Mouse (Mus musculus) adrenal gland, postnatal 10 days (tissue): ENCODE results near the gene Tas2r108. TPM values are rescaled to one million over a fixed set of nuclear protein-coding genes. Genes with fewer than 3 reads are reported as not detected.
A peak's percentile ranks its signal among the peaks of the same experiment; 100 is the strongest.

ENCODE experiments used
- DNase-seq: peaks from one replicate; pipeline ENCODE4 v3.0.0; 2021; ENCODE audit warnings: mixed read lengths
- long read RNA-seq, 2 experiments: library from polyadenylated mRNA; stranded (forward); transcript quantifications; one replicate each; pipeline ENCODE4 v2.0.0; 2021
- total RNA-seq, 2 experiments: library from RNA; stranded (reverse); gene quantifications; 2 replicates each; pipeline ENCODE4 v1.2.3; 2021

Gene Tas2r108
- total RNA-seq: not detected
- long read RNA-seq, experiment 1: 0 reads
- long read RNA-seq, experiment 2: 0 reads

- DNase-seq: no peak
Observed at GRCm38 (mm10) chr6:40493229-40493628, at the start of gene Tas2r108. TSS of gene Tas2r108 (plus strand) at chr6:40493529.

GRCm38 (mm10) chr6:40448626-40449025 is 44.7 kb upstream of the Tas2r108 start:
- no peak for DNase-seq

- DNase-seq: no peak
Observed at GRCm38 (mm10) chr6:40454436-40455041, 38.8 kb upstream of the Tas2r108 start.

DNA sequence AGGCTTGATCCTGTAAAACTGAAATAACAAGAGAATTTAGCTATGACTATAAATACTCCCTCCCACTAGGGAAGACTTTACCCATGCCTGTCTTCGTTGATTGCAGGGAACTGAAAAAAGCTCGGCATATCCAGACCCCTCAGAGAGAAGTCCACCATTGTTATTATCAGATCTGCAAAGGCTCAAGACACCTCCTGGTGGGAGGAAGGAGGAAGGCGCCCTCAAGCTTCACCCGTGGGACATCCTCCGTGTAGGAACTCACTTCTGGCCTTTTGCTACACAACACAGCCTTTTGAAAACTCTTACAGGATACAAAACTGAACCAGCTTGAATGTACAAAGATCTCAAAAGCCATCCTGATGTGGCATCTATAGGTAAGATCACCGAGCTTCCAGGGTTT is 27.6 kb upstream of the Tas2r108 start:
- no peak for DNase-seq

DNA sequence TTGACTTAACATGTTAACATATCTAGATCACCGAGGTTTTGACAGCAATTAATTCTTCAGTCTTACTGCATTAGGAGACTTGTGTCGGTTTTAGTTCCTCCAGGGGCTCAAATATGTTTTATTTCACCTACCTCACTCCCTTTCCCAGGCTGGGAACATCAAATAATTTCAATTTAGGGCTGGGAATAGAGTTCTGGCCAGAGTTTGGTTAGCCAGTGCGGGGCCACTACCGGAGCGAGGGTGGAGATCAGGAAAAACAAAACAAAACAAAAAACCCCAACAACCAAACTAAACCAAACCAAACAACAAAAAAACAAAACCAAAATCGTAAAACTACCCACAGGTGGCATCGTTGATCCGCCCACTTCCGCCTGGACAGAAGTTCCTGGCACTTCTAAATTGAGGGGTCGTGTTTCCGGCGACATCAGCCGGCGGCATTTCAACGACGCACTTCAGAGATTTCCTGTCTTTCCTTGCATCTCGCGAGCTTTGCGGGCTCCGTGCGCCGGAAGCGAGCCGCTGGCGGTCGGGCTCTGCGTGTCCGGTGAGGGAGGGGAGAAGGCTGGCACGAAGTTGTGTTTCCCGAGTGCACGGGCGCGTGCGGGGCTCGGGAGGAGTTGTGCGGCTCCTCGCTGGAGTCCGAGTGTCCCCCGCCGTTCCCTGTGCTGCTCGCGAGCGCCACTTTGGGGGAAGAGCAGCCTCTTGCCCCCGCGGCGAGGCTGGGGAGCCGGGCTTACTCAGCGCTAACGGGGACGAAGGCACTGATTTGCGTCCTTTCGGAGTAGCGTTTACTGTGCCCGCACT is 22.2 kb upstream of the Tas2r108 start, which contains the start of gene Ssbp1:
Gene Ssbp1 (plus strand): TSS at position 437 of the 804 bp plus-strand sequence.
- DNase-seq: peak; percentile 93

GRCm38 (mm10) chr6:40471720-40472010 is 21.7 kb upstream of the Tas2r108 start:
- DNase-seq: no peak

- DNase-seq: no peak
Observed at GRCm38 (mm10) chr6:40476132-40476531, 17.2 kb upstream of the Tas2r108 start.

DNA sequence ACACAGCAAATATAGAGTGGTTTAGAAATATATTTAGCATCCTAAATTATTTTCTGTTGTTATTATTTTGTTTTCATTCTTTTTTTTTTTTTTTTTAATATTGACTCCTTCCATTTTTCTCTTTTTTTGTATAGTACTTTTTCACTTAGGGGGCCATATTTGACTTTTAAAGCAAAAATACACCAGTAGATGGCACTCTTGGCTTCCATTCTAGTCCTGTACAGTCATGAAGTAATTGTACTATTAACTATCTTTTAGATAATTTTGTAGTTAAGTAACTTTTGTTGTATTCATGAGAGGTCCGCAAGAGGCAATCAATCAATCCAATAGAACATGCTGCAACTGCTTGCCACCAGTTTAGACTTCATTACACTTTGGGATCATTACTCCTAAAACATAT is 13.6 kb upstream of the Tas2r108 start:
- no peak for DNase-seq

GRCm38 (mm10) chr6:40482318-40482717 is 11.0 kb upstream of the Tas2r108 start:
- DNase-seq: no peak

DNA sequence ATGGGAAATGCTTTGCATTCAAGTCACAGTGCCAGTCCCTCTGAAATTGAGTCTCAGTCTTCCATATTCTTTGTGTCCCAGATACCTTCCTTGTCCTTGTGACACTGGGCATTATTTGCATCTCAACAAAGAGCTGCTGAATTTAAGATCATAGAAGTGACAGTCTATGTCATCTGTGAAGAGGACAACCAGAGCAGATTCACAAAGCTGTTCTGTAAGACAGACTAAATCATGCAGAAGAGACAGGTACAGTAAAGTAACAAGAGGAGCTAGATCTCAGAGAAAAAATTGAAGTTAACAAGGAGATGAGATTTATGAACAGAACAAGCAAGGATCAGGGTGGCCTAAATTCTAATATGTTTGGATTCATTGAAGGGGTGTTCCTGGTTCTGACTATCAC is 2.4 kb upstream of the Tas2r108 start, which contains the start of gene Tas2r137:
Gene Tas2r137 (plus strand): TSS at position 301 of the 400 bp plus-strand sequence.
- DNase-seq: no peak

GRCm38 (mm10) chr6:40519408-40519807 is 26.1 kb downstream of the Tas2r108 start, which contains the start of gene Prss37:
TSS of gene Prss37 (minus strand) at chr6:40519508.
- no peak for DNase-seq

Other genes starting within 250 kb of the Tas2r108 start
- gene Agk, start 168.4 kb upstream of the Tas2r108 start, total RNA-seq: 10 to 100 TPM; 32.3 to 39.3 TPM
- 10 to 100 TPM; 14.0 to 16.4 TPM for gene E330009J07Rik, start 57.4 kb upstream of the Tas2r108 start, total RNA-seq
- gene Wee2, start 54.4 kb upstream of the Tas2r108 start, total RNA-seq: not detected
- 10 to 100 TPM; 56.9 to 70.5 TPM for gene Ssbp1, start 22.2 kb upstream of the Tas2r108 start, total RNA-seq
- gene Tas2r137, start 2.3 kb upstream of the Tas2r108 start, total RNA-seq: not detected
- gene Prss37, start 26.0 kb downstream of the Tas2r108 start, total RNA-seq: not detected
- gene Olfr461, start 61.5 kb downstream of the Tas2r108 start, total RNA-seq: not detected
- gene Olfr460, start 76.0 kb downstream of the Tas2r108 start, total RNA-seq: not detected
- 1 to 10 TPM in 1 of 2 experiments, under 1 TPM in 1; 0.75 to 1.4 TPM for gene Clec5a, start 92.3 kb downstream of the Tas2r108 start, total RNA-seq
- not detected for gene Tas2r138, start 119.8 kb downstream of the Tas2r108 start, total RNA-seq
- gene Mgam, start 135.3 kb downstream of the Tas2r108 start, total RNA-seq: 10 to 100 TPM in 1 of 2 experiments, 1 to 10 TPM in 1; 6.8 to 11.1 TPM